Mouse (Mus musculus) hindbrain, embryonic 13.5 days (tissue): ENCODE measurements around the gene Rasa2. TPM values are rescaled to one million over a fixed set of nuclear protein-coding genes. Genes with fewer than 3 reads are reported as not detected.
A peak's percentile ranks its signal among the peaks of the same experiment; 100 is the strongest.

Experiments
- ATAC-seq: fragments of 200-750 bp; cut with Nextera tagmentation; 2 replicates; pipeline ENCODE4 v1.8.0; 2017; ENCODE audit warnings: moderate TSS enrichment; ENCODE audit not compliant: low FRiP score
- H3K27ac ChIP-seq: fragments of 300-500 bp; sonication (generic); 2 replicates; pipeline ENCODE4 v1.5.1; 2015; ENCODE audit warnings: inconsistent platforms, mild to moderate bottlenecking, moderate library complexity
- H3K27me3 ChIP-seq: fragments of 300-500 bp; sonication (generic); 2 replicates; pipeline ENCODE4 v1.6.1; 2015; ENCODE audit warnings: mild to moderate bottlenecking, inconsistent platforms
- H3K36me3 ChIP-seq: fragments of 300-500 bp; sonication (generic); 2 replicates; pipeline ENCODE4 v1.6.1; 2015; ENCODE audit warnings: mild to moderate bottlenecking, inconsistent platforms
- H3K4me1 ChIP-seq: fragments of 300-500 bp; sonication (generic); replicated peaks from 2 replicates; pipeline ENCODE4 v1.6.1; 2015; ENCODE audit warnings: inconsistent platforms
- H3K4me2 ChIP-seq: fragments of 300-500 bp; sonication (generic); 2 replicates; pipeline ENCODE4 v1.6.1; 2015; ENCODE audit warnings: inconsistent platforms, mild to moderate bottlenecking, moderate library complexity
- H3K4me3 ChIP-seq: fragments of 300-500 bp; sonication (generic); 2 replicates; pipeline ENCODE4 v1.5.1; 2015; ENCODE audit warnings: mild to moderate bottlenecking, inconsistent platforms
- H3K9ac ChIP-seq: fragments of 300-500 bp; sonication (generic); 2 replicates; pipeline ENCODE4 v1.6.1; 2015; ENCODE audit warnings: mild to moderate bottlenecking, inconsistent platforms
- H3K9me3 ChIP-seq: fragments of 300-500 bp; sonication (generic); 2 replicates; pipeline ENCODE4 v1.6.1; 2016; ENCODE audit warnings: inconsistent platforms
- WGBS: fragments of 180-500 bp; shearing (Covaris S2); methylation state at CpG from one replicate; pipeline ENCODE4 v1.1.7; 2015; 5-methylcytosine and 5-hydroxymethylcytosine counted together
- polyA plus RNA-seq: library from polyadenylated mRNA; unstranded; fragments of >200 nt; fragmentation: Nextera tagmentation; extraction: Ambion mirVana; gene quantifications from 2 replicates; pipeline ENCODE4 v1.2.1, GENCODE M21; 2015

Gene Rasa2
- polyA plus RNA-seq, 1 experiment from 2014 or later = 18.3 TPM

DNA sequence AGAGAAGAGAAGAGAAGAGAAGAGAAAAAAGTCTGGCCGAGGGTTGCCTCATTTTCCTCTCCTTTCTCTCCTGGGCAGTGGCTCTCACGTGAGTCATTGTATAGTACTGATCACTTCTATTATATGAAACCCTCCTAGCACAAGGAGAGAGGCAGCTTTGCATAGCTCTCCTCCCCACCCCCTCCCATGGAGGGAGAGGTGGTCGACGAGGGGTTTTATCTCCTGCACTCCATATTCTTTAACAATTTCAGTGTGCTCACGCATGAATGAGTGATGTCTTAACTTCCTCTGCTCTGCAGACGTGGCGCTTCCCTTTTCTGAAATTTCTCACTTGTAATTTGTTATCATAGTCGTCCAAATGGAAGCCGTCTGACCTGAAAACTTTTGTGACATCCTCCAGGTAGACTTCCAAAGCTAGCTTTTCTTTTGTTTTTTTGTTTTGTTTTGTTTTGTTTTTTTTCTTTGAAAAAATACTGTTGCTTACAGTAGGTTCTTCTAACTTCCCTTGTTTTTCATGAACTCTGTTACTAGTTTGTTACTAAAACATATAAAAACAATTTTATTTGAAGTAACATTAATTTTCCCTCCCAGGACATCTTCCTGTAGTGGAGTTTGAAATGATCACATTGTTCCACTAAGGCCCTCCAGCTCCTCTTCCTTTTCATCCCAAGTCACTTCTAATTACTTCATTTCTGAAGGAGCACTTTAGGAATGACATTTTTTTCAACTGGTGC is 5.2 kb upstream of the Rasa2 start:
- no peak for ATAC-seq
- Histone ChIP-seq H3K4me1 (0 out of 2 replicates have a peak, but pooled peaks cover 4% of the 10 kb centered on the region), H3K4me3 (no peak overlapping the region), H3K27ac (no peak overlapping the region), H3K4me2 (no peak overlapping the region), H3K9ac (no peak overlapping the region), H3K36me3 (no peaks in the 10 kb centered on the region), H3K27me3 (peaks cover 21% of the 10 kb centered on the region), H3K9me3 (no peaks in the 10 kb centered on the region)
- WGBS = 48% methylated on average over 9 of the region's 9 CpGs

DNA sequence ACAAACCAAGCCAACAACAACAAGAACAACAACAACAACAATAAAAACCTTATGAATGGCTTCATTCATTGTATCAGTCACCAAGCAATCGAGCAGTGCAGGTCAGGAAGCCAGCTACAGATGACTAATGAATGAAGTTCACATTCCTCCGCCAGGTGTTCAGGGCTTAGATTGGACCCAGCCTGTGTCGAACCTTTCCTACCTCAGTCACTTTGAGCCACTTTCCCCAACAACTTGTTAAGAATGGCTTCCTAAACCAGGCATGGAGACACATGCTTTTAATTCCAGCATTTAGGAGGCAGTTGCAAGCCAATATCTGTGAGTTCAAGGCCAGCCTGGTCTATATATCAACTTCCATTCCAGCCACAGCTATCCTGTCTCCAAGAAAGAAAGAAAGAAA is 4.5 kb upstream of the Rasa2 start:
- H3K27ac ChIP-seq = no peak overlapping the region
- WGBS = 79% methylated on average over 3 of the region's 3 CpGs
- 0 out of 2 replicates have a peak, but pooled peaks cover 6% of the 10 kb centered on the region for H3K4me1 ChIP-seq
- ATAC-seq = no peak
- no peaks in the 10 kb centered on the region for H3K36me3 ChIP-seq
- no peak overlapping the region for H3K9ac ChIP-seq
- H3K4me2 ChIP-seq = no peak overlapping the region
- no peak overlapping the region for H3K4me3 ChIP-seq
- H3K9me3 ChIP-seq = no peaks in the 10 kb centered on the region
- H3K27me3 ChIP-seq = peaks cover 21% of the 10 kb centered on the region

DNA sequence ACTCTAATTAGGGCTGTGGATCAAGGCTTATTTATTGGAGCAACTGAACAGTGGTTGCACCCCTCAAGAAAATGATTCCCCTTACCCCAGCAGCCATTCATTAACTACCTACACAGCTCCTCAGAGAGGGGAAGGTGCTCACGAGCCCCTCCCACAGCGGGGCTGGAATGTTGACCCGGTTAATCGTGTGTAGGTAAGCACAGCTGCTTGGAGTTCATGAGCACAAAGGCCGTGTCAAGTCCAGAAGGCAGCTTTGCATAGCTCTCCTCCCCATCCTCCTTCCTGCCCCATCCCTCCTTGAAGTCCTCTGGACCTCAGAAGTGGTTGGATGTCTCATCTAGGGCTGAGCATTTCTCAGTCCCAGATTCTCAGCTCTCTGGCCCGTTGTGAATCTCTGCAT is 3.8 kb upstream of the Rasa2 start:
- WGBS = 87% methylated on average over 6 of the region's 6 CpGs
- H3K4me3 ChIP-seq = no peak overlapping the region
- no peak overlapping the region for H3K27ac ChIP-seq
- H3K9me3 ChIP-seq = no peaks in the 10 kb centered on the region
- no peak overlapping the region for H3K9ac ChIP-seq
- no peak overlapping the region for H3K4me2 ChIP-seq
- peaks cover 21% of the 10 kb centered on the region for H3K27me3 ChIP-seq
- H3K4me1 ChIP-seq = 0 out of 2 replicates have a peak, but pooled peaks cover 6% of the 10 kb centered on the region
- ATAC-seq = no peak
- no peaks in the 10 kb centered on the region for H3K36me3 ChIP-seq

DNA sequence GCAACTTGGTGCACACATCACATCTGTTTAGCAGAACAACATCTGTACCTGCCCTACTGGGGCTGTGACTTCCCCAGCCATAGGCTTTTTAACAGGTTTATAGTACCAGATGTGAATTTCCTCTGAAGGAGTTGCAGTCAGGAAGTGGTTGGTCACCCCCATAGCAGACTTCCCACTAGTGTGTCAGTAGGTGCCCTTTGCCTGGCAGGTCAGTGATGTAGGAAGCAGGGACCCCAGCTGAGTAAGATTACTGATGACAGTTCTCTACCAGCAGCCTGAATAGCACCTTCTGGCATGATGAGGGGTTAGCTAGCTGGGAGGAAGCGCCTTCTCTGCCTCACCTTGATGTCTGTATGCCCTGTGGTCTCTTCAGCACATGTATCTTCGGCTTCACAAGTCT is 2.4 kb upstream of the Rasa2 start:
- Histone ChIP-seq H3K36me3 (no peaks in the 10 kb centered on the region), H3K4me1 (peaks cover 15% of the 10 kb centered on the region), H3K27me3 (peaks cover 21% of the 10 kb centered on the region), H3K4me3 (no peak overlapping the region), H3K4me2 (no peak overlapping the region), H3K27ac (no peak overlapping the region), H3K9ac (no peak overlapping the region), H3K9me3 (no peaks in the 10 kb centered on the region)
- no peak for ATAC-seq
- WGBS = 94% methylated on average over 2 of the region's 2 CpGs

DNA sequence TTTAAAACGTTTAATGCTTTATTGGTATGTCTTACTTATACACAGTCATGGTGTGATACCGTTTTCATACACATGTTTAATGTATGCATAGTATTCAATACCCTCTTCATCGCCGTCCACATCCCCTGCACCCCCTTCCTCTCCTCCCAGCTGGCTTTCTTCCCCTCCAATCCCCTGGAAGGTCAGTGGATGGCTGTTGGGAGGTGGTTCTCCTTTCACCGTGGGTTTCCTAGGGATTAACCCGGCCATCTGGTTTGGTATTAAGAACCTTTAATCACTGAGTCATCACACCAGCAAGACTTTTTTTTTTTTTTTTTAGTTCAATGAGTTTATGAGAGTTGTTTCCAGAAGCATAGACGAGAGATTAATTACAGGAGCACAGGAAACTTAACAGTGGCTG is 1.3 kb upstream of the Rasa2 start:
- Histone ChIP-seq H3K4me2 (no peak overlapping the region), H3K9ac (no peak overlapping the region), H3K4me1 (peaks cover 20% of the 10 kb centered on the region), H3K9me3 (no peaks in the 10 kb centered on the region), H3K4me3 (no peak overlapping the region), H3K36me3 (no peaks in the 10 kb centered on the region), H3K27ac (no peak overlapping the region), H3K27me3 (peaks cover 17% of the 10 kb centered on the region)
- WGBS = 63% methylated on average over 7 of the region's 7 CpGs
- ATAC-seq = no peak

DNA sequence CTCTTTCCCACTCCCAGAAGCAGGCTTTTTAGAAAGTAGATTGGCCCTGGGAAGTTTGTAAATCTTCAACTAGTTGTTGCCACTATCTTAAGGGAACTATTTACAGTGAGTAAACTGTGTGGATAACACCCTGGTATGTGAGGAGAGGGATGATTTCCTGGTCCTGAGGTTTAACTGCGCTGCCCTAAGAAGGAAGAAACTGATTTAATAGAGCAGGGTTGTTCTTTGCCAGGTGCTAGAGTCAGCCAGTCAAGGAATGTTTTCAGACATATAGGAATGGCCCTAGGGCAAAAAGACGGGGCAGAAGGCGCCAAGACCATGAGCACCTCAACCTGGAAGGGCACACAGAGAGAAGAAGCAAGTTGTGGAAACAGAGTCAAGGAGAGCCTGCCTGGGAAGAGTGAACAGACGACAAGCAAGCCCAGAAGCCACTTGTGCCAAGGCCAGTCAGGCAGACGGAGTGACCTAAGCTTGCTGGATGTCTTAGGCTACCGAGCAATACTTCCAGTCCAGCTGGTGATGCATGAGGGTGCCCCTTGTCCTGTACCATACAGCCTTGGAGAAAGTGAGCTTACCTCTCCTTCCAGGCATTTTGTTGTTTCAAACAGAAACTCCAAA is 765 bp upstream of the Rasa2 start:
- ATAC-seq = no peak
- H3K9me3 ChIP-seq = no peaks in the 10 kb centered on the region
- WGBS = 63% methylated on average over 6 of the region's 6 CpGs
- peaks cover 17% of the 10 kb centered on the region for H3K27me3 ChIP-seq
- H3K4me1 ChIP-seq = peaks cover 23% of the 10 kb centered on the region
- H3K9ac ChIP-seq = no peak overlapping the region
- peak overlapping the region; percentile 86; the same call in 1 of the 2 replicates for H3K4me3 ChIP-seq
- H3K27ac ChIP-seq = no peak overlapping the region
- peak overlapping the region; percentile 72 for H3K4me2 ChIP-seq
- no peaks in the 10 kb centered on the region for H3K36me3 ChIP-seq

DNA sequence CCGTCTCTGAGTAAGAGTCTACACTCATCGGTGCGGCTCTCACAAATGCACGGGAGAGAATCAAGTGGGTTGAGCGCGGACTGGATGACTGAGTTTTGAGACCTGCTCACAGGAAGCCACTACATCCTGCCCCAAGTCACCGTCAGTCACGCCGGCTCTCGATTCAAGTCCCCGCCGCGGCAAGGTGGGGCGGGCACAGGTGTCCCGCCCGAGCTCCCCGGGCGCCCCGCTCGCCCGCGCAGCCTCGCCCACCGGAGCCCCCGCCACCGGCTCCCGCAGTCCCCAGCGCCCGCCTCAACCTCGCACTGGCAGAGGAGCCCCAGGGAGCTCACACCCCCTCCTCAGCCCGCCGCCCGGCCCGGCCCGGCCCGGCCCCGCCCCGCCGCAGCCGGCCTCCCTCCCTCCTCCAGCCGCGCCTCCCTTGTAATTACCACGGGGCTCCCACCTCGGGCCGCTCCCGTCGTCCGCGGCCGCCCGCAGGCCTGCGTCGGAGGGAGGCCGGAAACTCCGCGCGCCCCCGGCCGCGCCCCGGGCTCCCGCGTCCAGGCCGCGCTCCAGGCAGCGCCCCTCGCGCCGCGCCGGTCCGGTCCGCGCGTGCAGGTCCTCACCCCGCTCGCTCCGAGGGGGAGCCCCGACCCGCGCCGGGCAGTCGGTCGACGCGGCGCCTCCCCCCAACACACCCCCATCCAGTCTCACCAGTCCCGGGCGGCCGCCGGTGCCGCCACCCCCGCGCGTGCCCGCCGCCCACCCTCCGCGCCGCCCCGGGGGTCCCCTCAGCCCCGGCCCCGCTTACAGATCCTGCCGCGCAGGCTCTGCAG is 637 bp downstream of the Rasa2 start:
- WGBS = under 1% methylated on average over 74 of the region's 105 CpGs
- Histone ChIP-seq H3K4me2 (peak overlapping the region; percentile 72), H3K4me3 (peak overlapping the region; percentile 86), H3K36me3 (no peaks in the 10 kb centered on the region), H3K27me3 (peaks cover 17% of the 10 kb centered on the region), H3K9ac (peak overlapping the region; percentile 94), H3K4me1 (peaks cover 23% of the 10 kb centered on the region), H3K27ac (peak overlapping the region; percentile 98), H3K9me3 (no peaks in the 10 kb centered on the region)
- peak; percentile 89 for ATAC-seq

DNA sequence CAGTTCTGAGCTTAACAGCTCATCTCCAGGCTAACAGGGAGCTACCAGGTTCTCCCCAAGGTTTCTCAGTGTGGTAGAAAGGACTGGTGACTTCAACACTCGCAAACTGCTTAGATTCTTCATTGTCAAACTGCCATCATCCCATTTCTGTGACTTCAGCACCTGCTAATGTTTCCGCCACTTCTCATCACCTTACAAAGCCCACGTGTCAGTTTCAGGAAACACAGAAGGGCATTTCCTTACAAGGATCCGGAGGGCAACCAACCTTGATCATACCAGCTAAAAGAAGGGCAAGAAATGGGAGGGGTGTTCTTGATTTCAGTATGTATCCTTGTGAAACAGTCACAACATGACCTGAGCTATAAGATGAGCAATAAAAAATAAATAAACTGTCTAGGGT is 2.3 kb downstream of the Rasa2 start:
- Histone ChIP-seq H3K36me3 (no peaks in the 10 kb centered on the region), H3K4me3 (no peak overlapping the region), H3K4me1 (peaks cover 23% of the 10 kb centered on the region), H3K9ac (no peak overlapping the region), H3K27ac (no peak overlapping the region), H3K4me2 (no peak overlapping the region), H3K9me3 (no peaks in the 10 kb centered on the region), H3K27me3 (peaks cover 17% of the 10 kb centered on the region)
- ATAC-seq = no peak
- 59% methylated on average over 4 of the region's 4 CpGs for WGBS

DNA sequence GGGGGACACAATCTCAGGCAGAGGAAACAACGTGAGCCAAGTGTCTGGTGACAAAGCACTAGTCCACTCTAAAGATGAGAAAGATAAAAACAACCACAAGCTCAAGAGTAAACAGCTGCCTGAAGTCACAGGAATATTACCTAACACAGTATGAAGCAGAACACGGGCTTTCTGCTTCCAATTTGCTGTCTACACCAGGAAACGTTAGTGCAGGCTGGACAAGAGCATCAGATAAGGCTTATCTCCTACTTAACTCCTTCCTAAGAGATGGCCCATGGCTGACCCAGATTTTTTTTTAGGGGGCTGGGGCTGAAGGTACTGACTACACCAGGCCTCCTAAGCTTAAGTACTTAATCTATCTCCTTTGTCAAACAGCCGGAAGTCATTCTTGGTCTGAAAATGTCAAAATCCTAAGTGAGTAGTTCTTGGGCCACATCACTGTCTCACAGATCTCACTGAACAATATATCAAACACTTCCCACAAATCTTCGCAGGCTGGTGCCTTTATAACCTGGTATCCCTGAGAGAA is 3.8 kb downstream of the Rasa2 start:
- WGBS = 67% methylated on average over 5 of the region's 5 CpGs

DNA sequence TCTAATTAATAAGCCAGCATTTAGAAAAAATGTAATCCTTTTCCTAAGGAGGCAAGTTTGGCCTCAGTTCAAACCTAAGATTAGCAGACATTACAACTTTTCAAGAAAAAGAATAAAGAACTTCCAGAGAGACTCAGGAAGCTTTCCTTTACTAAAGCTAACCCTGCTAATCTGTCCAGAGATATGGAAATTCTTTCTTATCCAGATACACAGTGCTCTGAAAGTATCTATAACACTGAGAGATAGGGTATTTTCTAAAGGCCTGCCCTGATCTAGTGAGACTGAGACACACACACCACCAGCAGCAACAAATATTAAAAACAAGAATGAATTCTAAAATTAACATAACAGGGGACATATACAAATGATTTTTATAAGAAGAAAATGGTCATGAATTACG is 4.4 kb downstream of the Rasa2 start:
- no peak overlapping the region for H3K27ac ChIP-seq
- no peak for ATAC-seq
- H3K4me3 ChIP-seq = no peak overlapping the region
- 90% methylated on average over 1 of the region's 1 CpGs for WGBS
- H3K9ac ChIP-seq = no peak overlapping the region
- no peaks in the 10 kb centered on the region for H3K9me3 ChIP-seq
- no peaks in the 10 kb centered on the region for H3K36me3 ChIP-seq
- H3K4me2 ChIP-seq = no peak overlapping the region
- no peaks in the 10 kb centered on the region for H3K27me3 ChIP-seq
- peaks cover 23% of the 10 kb centered on the region for H3K4me1 ChIP-seq

More for the DNA sequence above, 3.8 kb downstream of the Rasa2 start:
- Histone ChIP-seq H3K4me2 (no peak overlapping the region), H3K9ac (no peak overlapping the region), H3K27ac (no peak overlapping the region), H3K36me3 (no peaks in the 10 kb centered on the region), H3K4me1 (peaks cover 23% of the 10 kb centered on the region), H3K9me3 (no peaks in the 10 kb centered on the region), H3K27me3 (peaks cover 5% of the 10 kb centered on the region), H3K4me3 (no peak overlapping the region)
- no peak for ATAC-seq

DNA sequence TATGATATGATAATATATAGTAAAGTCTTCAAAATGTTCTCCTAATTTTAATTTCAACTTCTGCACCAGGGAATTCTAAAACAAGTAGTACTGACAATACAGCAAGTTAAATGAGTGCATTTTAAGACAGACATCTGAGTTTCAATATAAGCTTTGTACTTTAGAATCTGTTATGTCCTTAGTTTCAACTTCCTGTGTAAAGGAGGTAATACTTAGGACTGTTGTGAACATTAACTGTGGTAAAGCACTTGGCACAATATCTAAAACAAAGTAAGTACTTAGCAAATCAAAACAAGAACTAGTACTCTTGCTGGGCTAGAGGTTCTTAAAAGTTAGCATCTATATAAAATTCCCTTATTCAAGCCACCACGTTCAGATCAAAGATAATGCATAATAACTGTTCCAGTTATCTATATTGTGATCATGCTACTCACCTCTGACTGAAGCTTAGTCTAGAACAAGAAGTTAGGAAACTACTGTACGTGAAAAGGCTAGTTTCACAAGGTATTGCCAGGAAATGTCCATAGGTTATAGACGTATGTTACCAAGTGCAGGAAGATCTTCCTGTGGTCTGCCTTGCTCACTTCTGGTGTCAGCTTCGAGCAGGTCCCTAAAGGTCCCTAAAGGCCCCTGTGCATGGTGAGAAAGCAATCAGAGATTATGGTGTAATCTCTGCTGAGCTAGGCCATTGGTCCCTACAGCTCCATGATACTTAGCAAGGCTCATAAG is 12.8 kb downstream of the Rasa2 start:
- Histone ChIP-seq H3K9me3 (no peaks in the 10 kb centered on the region), H3K27ac (no peak overlapping the region), H3K4me1 (no peaks in the 10 kb centered on the region), H3K27me3 (no peaks in the 10 kb centered on the region), H3K4me2 (no peak overlapping the region), H3K36me3 (no peaks in the 10 kb centered on the region), H3K9ac (no peak overlapping the region), H3K4me3 (no peak overlapping the region)
- ATAC-seq = no peak
- WGBS = 88% methylated on average over 4 of the region's 4 CpGs

DNA sequence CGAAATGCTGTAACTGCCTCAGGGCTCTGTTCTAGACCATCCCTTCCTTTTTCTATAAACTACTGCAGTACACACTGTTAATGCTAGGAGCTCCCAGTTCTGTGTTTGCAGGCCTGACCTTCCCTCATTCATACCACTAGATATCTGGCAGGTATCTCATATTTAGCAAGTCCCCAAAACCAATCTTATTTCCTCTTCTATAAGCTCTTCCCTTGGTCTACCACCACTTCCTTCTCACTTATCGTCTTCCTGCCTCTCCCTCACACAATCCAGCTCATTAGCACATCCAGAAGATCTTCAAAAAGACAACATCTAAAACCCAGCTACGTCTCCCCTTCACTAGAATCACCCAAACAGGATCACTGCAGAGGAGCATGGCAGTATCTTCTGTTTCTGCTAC is 19.1 kb downstream of the Rasa2 start:
- H3K27ac ChIP-seq = no peak overlapping the region
- WGBS = 87% methylated on average over 3 of the region's 3 CpGs
- no peak overlapping the region for H3K4me3 ChIP-seq
- no peak overlapping the region for H3K4me2 ChIP-seq
- H3K4me1 ChIP-seq = 0 out of 2 replicates have a peak, but pooled peaks cover 4% of the 10 kb centered on the region
- H3K27me3 ChIP-seq = no peaks in the 10 kb centered on the region
- H3K9me3 ChIP-seq = peaks cover 5% of the 10 kb centered on the region
- ATAC-seq = no peak
- H3K9ac ChIP-seq = no peak overlapping the region
- H3K36me3 ChIP-seq = peaks cover 19% of the 10 kb centered on the region
